Mouse (Mus musculus): ENCODE results near the gene Hsd17b11.

DNA sequence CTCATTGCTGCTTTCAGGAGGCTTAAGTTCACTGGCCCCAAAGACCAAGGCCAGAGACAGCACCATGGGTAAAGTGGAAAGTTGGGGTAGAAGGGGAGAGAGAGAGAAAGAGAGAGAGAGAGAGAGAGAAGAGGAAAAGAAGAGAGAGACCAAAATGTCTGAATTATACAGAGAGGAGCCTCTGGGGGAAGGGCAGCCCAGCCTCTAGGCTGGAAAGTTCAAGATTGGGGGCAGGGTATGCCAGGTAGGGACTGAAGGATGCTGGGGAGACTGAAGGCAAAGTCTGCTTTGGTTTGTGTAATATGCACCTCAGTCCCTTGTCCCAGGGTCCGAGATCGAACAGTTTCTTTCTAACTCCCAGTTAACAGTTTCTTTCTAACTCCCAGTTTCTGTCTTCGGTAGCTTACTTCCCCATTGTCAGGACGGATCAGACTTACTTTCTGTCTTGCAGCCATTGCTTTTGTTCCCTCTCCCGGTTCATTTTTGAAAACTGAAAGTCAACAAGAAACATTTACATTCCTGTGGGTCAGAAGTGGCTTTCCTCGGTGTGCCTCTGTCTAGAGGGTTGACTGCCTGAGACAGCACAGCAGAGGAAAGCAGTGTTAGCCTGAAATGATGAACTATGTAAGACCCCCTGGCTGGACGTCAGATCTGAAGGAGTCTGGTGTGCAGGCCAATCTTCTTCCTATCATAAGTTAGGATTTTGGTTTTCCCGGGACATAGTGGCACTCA, 1.7 kb upstream of the Hsd17b11 start:
- TF ChIP-seq CTCF (IDR thresholded peaks at IDR 0.05; ENCODE audit: borderline replicate concordance, extremely low read depth, insufficient read depth, insufficient read length) (no peak), POLR2A (IDR thresholded peaks at IDR 0.05; ENCODE audit: borderline replicate concordance, extremely low read depth, insufficient read depth, insufficient read length, poor library complexity, severe bottlenecking) (no peak)

Data from brain, embryonic 14.5 days (tissue).